Mouse (Mus musculus) myocyte (in vitro differentiated cells): ENCODE measurements at regions not wholly inside any gene's neighbourhood (a gene's known extent, or its start where the extent isn't known, plus 50 kb on each side); places are given as distances from the start of the nearest gene placed in this dataset.

Source experiments
- CEBPB ChIP-seq: IDR thresholded peaks from 2 replicates; pipeline ENCODE4 v1.6.1; 2011; ENCODE audit warnings: mild to moderate bottlenecking, moderate library complexity; ENCODE audit not compliant: poor library complexity, insufficient read depth, severe bottlenecking
- MAX ChIP-seq: IDR thresholded peaks from one replicate; pipeline ENCODE4 v1.6.1; 2011; ENCODE audit warnings: low read depth, mild to moderate bottlenecking, control low read depth
- MYOD1 ChIP-seq, 3 experiments: IDR thresholded peaks; one replicate each; pipeline ENCODE4 v1.6.1; 2011; ENCODE audit warnings: control low read depth in 2 of 3, low read depth in 2 of 3, mild to moderate bottlenecking in 2 of 3, moderate library complexity in 1 of 3; ENCODE audit not compliant: insufficient read length in 2 of 3, control insufficient read depth in 1 of 3
- MYOG ChIP-seq, 3 experiments: IDR thresholded peaks; one replicate each; pipeline ENCODE4 v1.6.1; 2011; ENCODE audit warnings: control low read depth in 2 of 3, low read depth in 2 of 3, mild to moderate bottlenecking in 2 of 3; ENCODE audit not compliant: insufficient read length in 2 of 3, control insufficient read depth in 1 of 3, insufficient read depth in 1 of 3
- POLR2A ChIP-seq: IDR thresholded peaks from one replicate; pipeline ENCODE4 v1.6.1; 2011; ENCODE audit warnings: low read depth, mild to moderate bottlenecking, control low read depth, moderate library complexity; ENCODE audit not compliant: insufficient read length
- POLR2AphosphoS2 ChIP-seq: IDR thresholded peaks from one replicate; pipeline ENCODE4 v1.6.1; 2011; ENCODE audit warnings: low read depth, control low read depth; ENCODE audit not compliant: insufficient read length
- SRF ChIP-seq: IDR thresholded peaks from one replicate; pipeline ENCODE4 v1.6.1; 2011; ENCODE audit warnings: low read depth; ENCODE audit not compliant: control insufficient read depth, insufficient read length
- TCF12 ChIP-seq: IDR thresholded peaks from one replicate; pipeline ENCODE4 v1.6.1; 2011; ENCODE audit warnings: mild to moderate bottlenecking, control low read depth; ENCODE audit not compliant: poor library complexity, insufficient read depth, severe bottlenecking
- USF1 ChIP-seq: IDR thresholded peaks from one replicate; pipeline ENCODE4 v1.6.1; 2011; ENCODE audit warnings: low read depth, mild to moderate bottlenecking, control low read depth, moderate library complexity

- TF ChIP-seq POLR2A (no peak), POLR2AphosphoS2 (no peak), TCF12 (no peak), SRF (no peak), MYOD1 (IDR thresholded peaks at IDR 0.05; ENCODE audit: control insufficient read depth in 1 of 3, insufficient read length in 2 of 3, low read depth in 2 of 3) (no peak), USF1 (no peak), CEBPB (no peak), MAX (no peak), MYOG (IDR thresholded peaks at IDR 0.05; ENCODE audit: control insufficient read depth in 1 of 3, insufficient read depth in 1 of 3, insufficient read length in 2 of 3, low read depth in 2 of 3) (no peak)
These were observed 107.1 kb downstream of the Gadd45g start for GRCm38 (mm10) chr13:51953569-51953968.
